Mouse (Mus musculus): Measurements from ENCODE around the gene Grik5.

GRCm38 (mm10) chr7:25026452-25026851 is 45.7 kb downstream of the Grik5 start:
- TF ChIP-seq CTCF (IDR thresholded peaks at IDR 0.05; ENCODE audit: insufficient read depth, low read length) = no peak
- no peak for TF ChIP-seq POLR2A (IDR thresholded peaks at IDR 0.05; ENCODE audit: borderline replicate concordance, extremely low read depth, low read depth, low read length)

Data from lung, adult 2 months (tissue).